Mouse (Mus musculus): ENCODE data around the gene Cct2.

- no peak for TF ChIP-seq CTCF (IDR thresholded peaks at IDR 0.05; ENCODE audit: low read depth)
- TF ChIP-seq EP300 (optimal IDR thresholded peaks at IDR 0.05), result no peak
These were observed 14.4 kb downstream of the Cct2 start for GRCm38 (mm10) chr10:117049253-117049652.

All from stomach, postnatal 0 days (tissue).